Mouse (Mus musculus): ENCODE measurements at regions not wholly inside any gene's neighbourhood (a gene's known extent, or its start where the extent isn't known, plus 50 kb on each side); places are given as distances from the start of the nearest gene placed in this dataset.

GRCm38 (mm10) chr16:24193251-24193873 lies 199.9 kb upstream of the Lpp start:
- no peaks in the 10 kb centered on the region for H3K36me3 ChIP-seq (ENCODE audit: poor library complexity, severe bottlenecking)
- no peaks in the 10 kb centered on the region for H3K27me3 ChIP-seq
- H3K4me3 ChIP-seq = no peak overlapping the region
- no peak overlapping the region for H3K4me2 ChIP-seq
- no peaks in the 10 kb centered on the region for H3K4me1 ChIP-seq
- H3K9me3 ChIP-seq (replicated peaks) = no peaks in the 10 kb centered on the region
- ATAC-seq = no peak
- no peak overlapping the region for H3K27ac ChIP-seq
- H3K9ac ChIP-seq = no peak overlapping the region
- WGBS = 82% methylated on average over 15 of the region's 15 CpGs

GRCm38 (mm10) chr16:24192013-24192412 lies 201.3 kb upstream of the Lpp start:
- Histone ChIP-seq H3K4me1 (no peaks in the 10 kb centered on the region), H3K36me3 (ENCODE audit: poor library complexity, severe bottlenecking) (no peaks in the 10 kb centered on the region), H3K9me3 (replicated peaks) (no peaks in the 10 kb centered on the region), H3K27ac (no peak overlapping the region), H3K27me3 (no peaks in the 10 kb centered on the region), H3K4me2 (no peak overlapping the region), H3K9ac (no peak overlapping the region), H3K4me3 (no peak overlapping the region)
- 84% methylated on average over 1 of the region's 1 CpGs for WGBS
- no peak for ATAC-seq

- H3K27me3 ChIP-seq = no peaks in the 10 kb centered on the region
- no peak overlapping the region for H3K27ac ChIP-seq
- no peak overlapping the region for H3K4me3 ChIP-seq
- ATAC-seq = no peak
- H3K36me3 ChIP-seq (ENCODE audit: poor library complexity, severe bottlenecking) = no peaks in the 10 kb centered on the region
- no peak overlapping the region for H3K9ac ChIP-seq
- WGBS = 87% methylated on average over 6 of the region's 6 CpGs
- H3K4me2 ChIP-seq = no peak overlapping the region
- H3K4me1 ChIP-seq = no peaks in the 10 kb centered on the region
- no peaks in the 10 kb centered on the region for H3K9me3 ChIP-seq (replicated peaks)
These were observed 198.5 kb upstream of the Bcl6 start for GRCm38 (mm10) chr16:24187131-24187530.

DNA sequence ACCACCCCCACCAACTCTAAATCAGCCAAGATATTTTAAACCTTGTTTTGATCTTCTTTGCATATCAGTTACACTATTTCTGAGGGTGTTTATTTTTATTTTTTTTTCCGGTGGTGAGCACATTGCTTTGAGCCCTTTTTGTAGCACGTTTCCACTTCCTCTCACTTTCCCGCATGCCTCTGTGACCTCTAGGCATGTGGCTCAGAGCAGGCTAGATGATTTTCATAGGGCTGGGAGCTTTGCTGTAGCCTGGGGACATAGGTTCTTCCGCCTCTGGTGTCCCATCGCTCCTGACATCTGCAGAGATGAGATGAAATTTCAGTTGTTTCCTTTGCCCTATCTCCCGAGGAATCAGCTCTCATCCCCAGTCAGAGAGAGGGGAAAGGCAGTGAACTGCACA lies 197.3 kb upstream of the Bcl6 start:
- Histone ChIP-seq H3K9ac (no peak overlapping the region), H3K27ac (no peak overlapping the region), H3K27me3 (no peaks in the 10 kb centered on the region), H3K9me3 (replicated peaks) (no peaks in the 10 kb centered on the region), H3K36me3 (ENCODE audit: poor library complexity, severe bottlenecking) (no peaks in the 10 kb centered on the region), H3K4me2 (no peak overlapping the region), H3K4me3 (no peak overlapping the region), H3K4me1 (no peaks in the 10 kb centered on the region)
- 87% methylated on average over 6 of the region's 6 CpGs for WGBS
- ATAC-seq = no peak

- Histone ChIP-seq H3K9me3 (replicated peaks) (no peaks in the 10 kb centered on the region), H3K4me1 (no peaks in the 10 kb centered on the region), H3K36me3 (ENCODE audit: poor library complexity, severe bottlenecking) (no peaks in the 10 kb centered on the region), H3K4me2 (no peak overlapping the region), H3K4me3 (no peak overlapping the region), H3K27me3 (no peaks in the 10 kb centered on the region), H3K9ac (no peak overlapping the region), H3K27ac (no peak overlapping the region)
- no peak for ATAC-seq
- 89% methylated on average over 4 of the region's 4 CpGs for WGBS
These were observed 196.2 kb upstream of the Bcl6 start for GRCm38 (mm10) chr16:24184846-24185245.

DNA sequence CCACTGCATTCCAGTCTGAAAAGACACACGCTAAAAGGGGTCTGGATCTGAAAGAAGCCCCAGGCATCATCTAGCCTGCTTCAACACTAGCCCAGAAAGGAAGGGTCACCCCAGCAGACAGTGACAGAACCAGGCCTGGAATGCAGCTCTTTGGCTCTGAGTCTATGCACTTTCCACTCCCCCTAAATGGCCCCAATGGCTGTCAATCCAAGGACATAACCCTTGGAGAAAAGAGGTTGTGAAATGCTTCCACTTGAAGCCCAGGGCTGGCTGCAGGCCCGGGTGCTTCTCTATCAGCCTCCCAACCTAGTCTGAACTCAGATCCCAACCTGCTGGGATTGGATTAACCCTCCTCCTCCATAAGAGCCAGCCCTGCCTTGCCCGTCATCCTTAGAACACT lies 194.6 kb upstream of the Bcl6 start:
- 83% methylated on average over 3 of the region's 3 CpGs for WGBS
- no peaks in the 10 kb centered on the region for H3K4me1 ChIP-seq

GRCm38 (mm10) chr16:24181388-24181787 lies 192.7 kb upstream of the Bcl6 start:
- Histone ChIP-seq H3K9me3 (replicated peaks) (no peaks in the 10 kb centered on the region), H3K4me2 (no peak overlapping the region), H3K27ac (no peak overlapping the region), H3K4me3 (no peak overlapping the region), H3K9ac (no peak overlapping the region), H3K27me3 (no peaks in the 10 kb centered on the region), H3K4me1 (no peaks in the 10 kb centered on the region), H3K36me3 (ENCODE audit: poor library complexity, severe bottlenecking) (no peaks in the 10 kb centered on the region)
- ATAC-seq = no peak
- WGBS = 91% methylated on average over 3 of the region's 3 CpGs

More for the DNA sequence above, 194.6 kb upstream of the Bcl6 start:
- no peaks in the 10 kb centered on the region for H3K27me3 ChIP-seq
- H3K36me3 ChIP-seq (ENCODE audit: poor library complexity, severe bottlenecking) = no peaks in the 10 kb centered on the region
- H3K4me2 ChIP-seq = no peak overlapping the region
- no peak overlapping the region for H3K9ac ChIP-seq
- H3K9me3 ChIP-seq (replicated peaks) = no peaks in the 10 kb centered on the region
- H3K4me3 ChIP-seq = no peak overlapping the region
- H3K27ac ChIP-seq = no peak overlapping the region
- ATAC-seq = no peak

- Histone ChIP-seq H3K4me3 (no peak overlapping the region), H3K27ac (no peak overlapping the region), H3K36me3 (ENCODE audit: poor library complexity, severe bottlenecking) (no peaks in the 10 kb centered on the region), H3K4me2 (no peak overlapping the region), H3K4me1 (no peaks in the 10 kb centered on the region), H3K9ac (no peak overlapping the region), H3K27me3 (no peaks in the 10 kb centered on the region), H3K9me3 (replicated peaks) (no peaks in the 10 kb centered on the region)
- ATAC-seq = no peak
- 92% methylated on average over 5 of the region's 5 CpGs for WGBS
These were observed 192.0 kb upstream of the Bcl6 start for GRCm38 (mm10) chr16:24180666-24181065.

- ATAC-seq = no peak
- no peak overlapping the region for H3K4me2 ChIP-seq
- no peaks in the 10 kb centered on the region for H3K27me3 ChIP-seq
- H3K9ac ChIP-seq = no peak overlapping the region
- H3K27ac ChIP-seq = no peak overlapping the region
- no peaks in the 10 kb centered on the region for H3K4me1 ChIP-seq
- 89% methylated on average over 2 of the region's 2 CpGs for WGBS
- no peaks in the 10 kb centered on the region for H3K36me3 ChIP-seq (ENCODE audit: poor library complexity, severe bottlenecking)
- no peak overlapping the region for H3K4me3 ChIP-seq
- H3K9me3 ChIP-seq (replicated peaks) = no peaks in the 10 kb centered on the region
These were observed 188.9 kb upstream of the Bcl6 start for GRCm38 (mm10) chr16:24177564-24177963.

DNA sequence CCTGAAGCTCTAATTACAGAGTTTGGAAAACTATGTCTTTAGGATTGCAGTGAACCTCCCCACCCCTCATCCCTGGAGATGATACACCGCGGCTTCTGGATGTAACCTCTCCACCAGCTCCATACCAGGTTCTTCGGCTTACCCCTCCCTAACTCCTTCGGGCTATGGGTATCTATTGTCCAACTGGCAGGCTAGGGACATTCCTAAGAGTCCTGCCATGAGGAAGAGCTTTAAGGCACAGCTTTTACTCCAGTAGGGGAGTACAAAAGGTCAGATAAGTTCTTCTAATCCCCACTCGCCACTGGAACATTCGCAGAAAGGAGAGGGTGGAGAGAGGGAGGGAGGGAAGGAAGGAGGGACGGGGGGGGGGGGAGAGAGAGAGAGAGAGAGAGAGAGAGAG lies 188.5 kb upstream of the Bcl6 start:
- Histone ChIP-seq H3K36me3 (ENCODE audit: poor library complexity, severe bottlenecking) (no peaks in the 10 kb centered on the region), H3K27ac (no peak overlapping the region), H3K4me2 (no peak overlapping the region), H3K27me3 (no peaks in the 10 kb centered on the region), H3K9me3 (replicated peaks) (no peaks in the 10 kb centered on the region), H3K9ac (no peak overlapping the region), H3K4me1 (no peaks in the 10 kb centered on the region; the same call in 1 of the 2 replicates), H3K4me3 (no peak overlapping the region)
- 51% methylated on average over 6 of the region's 7 CpGs for WGBS
- no peak for ATAC-seq

DNA sequence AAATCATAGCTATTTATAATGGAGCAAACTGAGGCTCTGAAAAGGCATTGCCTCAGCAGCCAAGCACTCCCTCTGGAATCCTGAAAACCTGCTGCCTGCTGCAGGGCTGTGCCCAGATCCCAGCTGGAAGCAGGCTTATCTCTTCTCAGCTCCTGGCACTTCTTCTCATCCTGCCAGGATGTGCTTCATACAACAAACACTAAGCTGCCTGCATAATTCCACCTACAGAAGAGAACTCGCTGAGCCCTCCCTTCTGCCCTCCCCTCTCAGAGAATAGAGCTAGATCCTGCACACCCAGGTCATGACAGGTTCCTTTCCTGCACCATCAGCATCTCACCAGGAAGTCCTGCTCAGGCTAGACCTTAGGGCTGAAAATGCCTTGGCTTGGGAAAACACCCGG lies 187.4 kb upstream of the Bcl6 start:
- Histone ChIP-seq H3K36me3 (ENCODE audit: poor library complexity, severe bottlenecking) (no peaks in the 10 kb centered on the region), H3K4me3 (no peak overlapping the region), H3K27ac (no peak overlapping the region), H3K4me2 (no peak overlapping the region), H3K27me3 (no peaks in the 10 kb centered on the region), H3K4me1 (no peaks in the 10 kb centered on the region; the same call in 1 of the 2 replicates), H3K9ac (no peak overlapping the region), H3K9me3 (replicated peaks) (no peaks in the 10 kb centered on the region)
- ATAC-seq = 0 out of 2 replicates have a peak, but pooled peaks have one; percentile 27
- 61% methylated on average over 2 of the region's 2 CpGs for WGBS

DNA sequence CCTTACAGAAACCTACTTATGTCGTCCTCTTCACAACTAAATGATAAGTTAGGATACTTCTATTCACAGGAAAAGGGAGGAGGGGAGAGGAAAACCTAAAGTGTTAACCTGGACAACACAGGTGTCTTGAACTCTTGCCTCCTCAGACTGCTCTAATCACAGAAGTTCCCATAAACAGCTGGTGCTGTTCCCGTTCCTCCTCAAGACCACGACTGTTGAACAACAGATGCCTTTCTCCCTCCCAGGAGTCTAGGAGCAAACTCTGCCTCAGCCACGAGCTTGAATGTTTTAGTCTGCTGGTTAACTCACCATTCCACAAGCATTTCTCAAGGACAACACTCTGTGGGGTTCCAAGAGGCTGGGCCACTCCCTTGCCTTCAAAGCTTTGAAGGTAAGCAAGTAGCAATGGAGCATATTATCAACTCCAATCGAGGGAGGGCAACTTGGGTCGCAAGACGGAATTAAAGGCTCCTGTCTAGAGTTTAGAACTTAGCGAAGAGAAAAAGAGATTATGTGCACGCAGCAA lies 186.6 kb upstream of the Bcl6 start:
- Histone ChIP-seq H3K27me3 (no peaks in the 10 kb centered on the region), H3K4me1 (no peaks in the 10 kb centered on the region; the same call in 1 of the 2 replicates), H3K4me3 (no peak overlapping the region), H3K4me2 (no peak overlapping the region), H3K9ac (no peak overlapping the region), H3K27ac (no peak overlapping the region), H3K36me3 (ENCODE audit: poor library complexity, severe bottlenecking) (no peaks in the 10 kb centered on the region), H3K9me3 (replicated peaks) (no peaks in the 10 kb centered on the region)
- WGBS = 68% methylated on average over 9 of the region's 9 CpGs
- ATAC-seq = no peak

DNA sequence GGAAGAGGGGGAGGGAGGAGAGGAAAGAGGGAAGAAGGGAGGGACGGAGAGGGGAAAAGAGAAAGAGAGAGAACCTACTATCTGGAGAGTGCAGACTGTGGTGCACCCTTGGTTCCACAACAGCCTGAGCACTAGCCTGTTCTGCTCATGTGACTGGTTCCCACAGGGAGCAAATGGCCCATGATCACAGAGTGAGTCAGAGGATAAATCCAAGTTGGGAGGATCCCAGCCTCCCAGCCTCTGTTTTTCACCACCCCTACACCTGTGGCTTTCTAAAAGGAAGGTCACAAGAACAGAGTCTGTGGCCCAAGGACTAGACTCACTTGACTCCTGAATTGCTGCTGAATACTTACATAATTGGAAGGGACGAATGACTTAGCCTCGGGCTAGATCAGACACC lies 185.9 kb upstream of the Bcl6 start:
- Histone ChIP-seq H3K4me3 (no peak overlapping the region), H3K27me3 (no peaks in the 10 kb centered on the region), H3K4me1 (no peaks in the 10 kb centered on the region; the same call in 1 of the 2 replicates), H3K9ac (no peak overlapping the region), H3K36me3 (ENCODE audit: poor library complexity, severe bottlenecking) (no peaks in the 10 kb centered on the region), H3K9me3 (replicated peaks) (no peaks in the 10 kb centered on the region), H3K4me2 (no peak overlapping the region), H3K27ac (no peak overlapping the region)
- no peak for ATAC-seq
- 90% methylated on average over 3 of the region's 3 CpGs for WGBS

All from forebrain, embryonic 13.5 days (tissue).